Mouse (Mus musculus): ENCODE results near the gene Gm20683. TPM values are rescaled to one million over a fixed set of nuclear protein-coding genes. Genes with fewer than 3 reads are reported as not detected.

Gene Gm20683
- polyA plus RNA-seq, 1 experiment from 2014 or later = 4.5 TPM

Small RNAs within 50 kb of the gene (microRNA-seq; reads per million reads assigned to microRNA genes)
- 0.10 to 0.64 reads per million in 2 experiments for gene Mir3082

Other genes with a start within 250 kb of the Gm20683 start
- gene Gng13, start 124.6 kb downstream of the Gm20683 start, polyA plus RNA-seq (2015; fragmentation: Nextera tagmentation; extraction: Ambion mirVana) = 0.28 TPM in 1 of 2 replicates, not detected in the other
- 3.2 and 4.6 TPM in 2 replicates for gene Chtf18, start 114.3 kb downstream of the Gm20683 start, polyA plus RNA-seq (2015; fragmentation: Nextera tagmentation; extraction: Ambion mirVana)
- gene Rpusd1, start 114.1 kb downstream of the Gm20683 start, polyA plus RNA-seq (2015; fragmentation: Nextera tagmentation; extraction: Ambion mirVana) = 8.7 and 9.4 TPM in 2 replicates
- gene Mslnl, start 105.7 kb downstream of the Gm20683 start, polyA plus RNA-seq (2015; fragmentation: Nextera tagmentation; extraction: Ambion mirVana) = not detected in 2 replicates
- gene Msln, start 87.4 kb downstream of the Gm20683 start, polyA plus RNA-seq (2015; fragmentation: Nextera tagmentation; extraction: Ambion mirVana) = 1.4 and 1.7 TPM in 2 replicates
- 36.6 and 38.7 TPM in 2 replicates for gene Narfl, start 68.0 kb downstream of the Gm20683 start, polyA plus RNA-seq (2015; fragmentation: Nextera tagmentation; extraction: Ambion mirVana)
- gene Haghl, start 56.1 kb downstream of the Gm20683 start, polyA plus RNA-seq (2015; fragmentation: Nextera tagmentation; extraction: Ambion mirVana) = 31.4 and 32.9 TPM in 2 replicates
- 0.16 and 0.22 TPM in 2 replicates for gene Ccdc78, start 55.2 kb downstream of the Gm20683 start, polyA plus RNA-seq (2015; fragmentation: Nextera tagmentation; extraction: Ambion mirVana)
- 55.4 and 60.9 TPM in 2 replicates for gene Fam173a, start 48.9 kb downstream of the Gm20683 start, polyA plus RNA-seq (2015; fragmentation: Nextera tagmentation; extraction: Ambion mirVana)
- 0.35 and 0.65 TPM in 2 replicates for gene AC134908.4, start 46.1 kb downstream of the Gm20683 start, polyA plus RNA-seq (2015; fragmentation: Nextera tagmentation; extraction: Ambion mirVana)
- 22.8 and 28.7 TPM in 2 replicates for gene Metrn, start 44.6 kb downstream of the Gm20683 start, polyA plus RNA-seq (2015; fragmentation: Nextera tagmentation; extraction: Ambion mirVana)
- gene Fbxl16, start 32.7 kb downstream of the Gm20683 start, polyA plus RNA-seq (2015; fragmentation: Nextera tagmentation; extraction: Ambion mirVana) = 0.72 and 0.95 TPM in 2 replicates
- gene Wdr24, start 18.1 kb downstream of the Gm20683 start, polyA plus RNA-seq (2015; fragmentation: Nextera tagmentation; extraction: Ambion mirVana) = 11.8 and 12.4 TPM in 2 replicates
- gene Jmjd8, start 12.9 kb downstream of the Gm20683 start, polyA plus RNA-seq (2015; fragmentation: Nextera tagmentation; extraction: Ambion mirVana) = 17.9 and 23.0 TPM in 2 replicates
- 186 and 212 TPM in 2 replicates for gene Stub1, start 8.4 kb downstream of the Gm20683 start, polyA plus RNA-seq (2015; fragmentation: Nextera tagmentation; extraction: Ambion mirVana)
- 13.6 and 17.2 TPM in 2 replicates for gene Rhbdl1, start 4.5 kb downstream of the Gm20683 start, polyA plus RNA-seq (2015; fragmentation: Nextera tagmentation; extraction: Ambion mirVana)
- 11.2 and 13.6 TPM in 2 replicates for gene Rhot2, start 3.1 kb upstream of the Gm20683 start, polyA plus RNA-seq (2015; fragmentation: Nextera tagmentation; extraction: Ambion mirVana)
- gene Wdr90, start 19.7 kb upstream of the Gm20683 start, polyA plus RNA-seq (2015; fragmentation: Nextera tagmentation; extraction: Ambion mirVana) = 3.5 and 5.5 TPM in 2 replicates
- 120 and 122 TPM in 2 replicates for gene Mcrip2, start 27.0 kb upstream of the Gm20683 start, polyA plus RNA-seq (2015; fragmentation: Nextera tagmentation; extraction: Ambion mirVana)
- 35.5 and 37.9 TPM in 2 replicates for gene Mettl26, start 33.3 kb upstream of the Gm20683 start, polyA plus RNA-seq (2015; fragmentation: Nextera tagmentation; extraction: Ambion mirVana)
- gene Wfikkn1, start 39.1 kb upstream of the Gm20683 start, polyA plus RNA-seq (2015; fragmentation: Nextera tagmentation; extraction: Ambion mirVana) = 0.15 and 0.19 TPM in 2 replicates
- 9.7 and 10.2 TPM in 2 replicates for gene Rab40c, start 78.0 kb upstream of the Gm20683 start, polyA plus RNA-seq (2015; fragmentation: Nextera tagmentation; extraction: Ambion mirVana)
- 27.6 and 28.6 TPM in 2 replicates for gene Pigq, start 103.2 kb upstream of the Gm20683 start, polyA plus RNA-seq (2015; fragmentation: Nextera tagmentation; extraction: Ambion mirVana)
- not detected in 2 replicates for gene Nhlrc4, start 103.2 kb upstream of the Gm20683 start, polyA plus RNA-seq (2015; fragmentation: Nextera tagmentation; extraction: Ambion mirVana)
- gene A930017K11Rik, start 110.8 kb upstream of the Gm20683 start, polyA plus RNA-seq (2015; fragmentation: Nextera tagmentation; extraction: Ambion mirVana) = 0.14 TPM in 1 of 2 replicates, not detected in the other
- 6.7 and 8.4 TPM in 2 replicates for gene Capn15, start 144.0 kb upstream of the Gm20683 start, polyA plus RNA-seq (2015; fragmentation: Nextera tagmentation; extraction: Ambion mirVana)
- 9.0 and 10.9 TPM in 2 replicates for gene Rab11fip3, start 227.8 kb upstream of the Gm20683 start, polyA plus RNA-seq (2015; fragmentation: Nextera tagmentation; extraction: Ambion mirVana)
- gene Decr2, start 248.6 kb upstream of the Gm20683 start, polyA plus RNA-seq (2015; fragmentation: Nextera tagmentation; extraction: Ambion mirVana) = 18.5 and 22.5 TPM in 2 replicates

Measured in skeletal muscle tissue, postnatal 0 days (tissue).